Mouse (Mus musculus): ENCODE measurements around the gene March4.

- no peak for TF ChIP-seq CTCF (IDR thresholded peaks at IDR 0.05; ENCODE audit: extremely low read depth, insufficient read depth, low read length)
- no peak for TF ChIP-seq POLR2A (IDR thresholded peaks at IDR 0.05; ENCODE audit: extremely low read depth, insufficient read depth, low read length)
Observed at GRCm38 (mm10) chr1:72455923-72456322, 80.8 kb downstream of the March4 start.

All from cortical plate, adult 2 months (tissue).